Mouse (Mus musculus) midbrain, embryonic 14.5 days (tissue): Measurements from ENCODE around the gene Clk1. TPM values are rescaled to one million over a fixed set of nuclear protein-coding genes. Genes with fewer than 3 reads are reported as not detected.

Source experiments
- ATAC-seq: fragments of 200-750 bp; cut with Nextera tagmentation; 2 replicates; pipeline ENCODE4 v1.8.0; 2017; ENCODE audit warnings: moderate number of reproducible peaks, moderate library complexity; ENCODE audit not compliant: low FRiP score, low TSS enrichment
- DNase-seq: peaks from one replicate; pipeline ENCODE4 v3.0.0-alpha.2; 2015
- H3K27ac ChIP-seq: fragments of 300-500 bp; sonication (generic); replicated peaks from 2 replicates; pipeline ENCODE4 v1.5.1; 2014; ENCODE audit warnings: mild to moderate bottlenecking, low read depth, low read length, moderate library complexity
- H3K27me3 ChIP-seq: fragments of 300-500 bp; sonication (generic); 2 replicates; pipeline ENCODE4 v1.6.1; 2014; ENCODE audit warnings: low read length, control low read depth, mixed read lengths; ENCODE audit not compliant: control insufficient read depth, insufficient read depth
- H3K36me3 ChIP-seq: fragments of 300-500 bp; sonication (generic); 2 replicates; pipeline ENCODE4 v1.6.1; 2014; ENCODE audit warnings: low read length, control low read depth; ENCODE audit not compliant: control insufficient read depth, insufficient read depth
- H3K4me1 ChIP-seq: fragments of 300-500 bp; sonication (generic); 2 replicates; pipeline ENCODE4 v1.6.1; 2014; ENCODE audit warnings: mild to moderate bottlenecking, antibody characterized with exemption, low read length, control low read depth; ENCODE audit not compliant: control insufficient read depth, insufficient read depth
- H3K4me2 ChIP-seq: fragments of 300-500 bp; sonication (generic); 2 replicates; pipeline ENCODE4 v1.6.1; 2014; ENCODE audit warnings: mild to moderate bottlenecking, low read length, moderate library complexity
- H3K4me3 ChIP-seq: fragments of 300-500 bp; sonication (generic); replicated peaks from 2 replicates; pipeline ENCODE4 v1.5.1; 2014; ENCODE audit warnings: low read depth, low read length
- H3K9ac ChIP-seq: fragments of 300-500 bp; sonication (generic); replicated peaks from 2 replicates; pipeline ENCODE4 v1.6.1; 2014; ENCODE audit warnings: mild to moderate bottlenecking, low read length, moderate library complexity
- H3K9me3 ChIP-seq: fragments of 300-500 bp; sonication (generic); 2 replicates; pipeline ENCODE4 v1.6.1; 2016; ENCODE audit warnings: low read length, control low read depth, mixed read lengths; ENCODE audit not compliant: control insufficient read depth
- WGBS: fragments of 180-500 bp; shearing (Covaris S2); extraction: QIAGEN DNeasy Blood & Tissue Kit; methylation state at CpG from one replicate; pipeline ENCODE4 v1.1.7; 2014; 5-methylcytosine and 5-hydroxymethylcytosine counted together
- polyA plus RNA-seq: library from polyadenylated mRNA; unstranded; fragments of >200 nt; fragmentation: Nextera tagmentation; extraction: Ambion mirVana; gene quantifications from 2 replicates; pipeline ENCODE4 v1.2.1, GENCODE M21; 2014

Clk1 gene
- polyA plus RNA-seq, 1 experiment from 2014 or later: 160 TPM

GRCm38 (mm10) chr1:58415442-58415841, 8.4 kb downstream of the Clk1 start:
- H3K4me2 ChIP-seq: no peak overlapping the region
- no peaks in the 10 kb centered on the region for H3K9me3 ChIP-seq
- H3K4me3 ChIP-seq: no peak overlapping the region
- ATAC-seq: no peak
- no peaks in the 10 kb centered on the region for H3K4me1 ChIP-seq
- no peak overlapping the region for H3K9ac ChIP-seq
- no peaks in the 10 kb centered on the region for H3K27me3 ChIP-seq
- peak; percentile 21 for DNase-seq
- 28% methylated on average over 1 of the region's 1 CpGs for WGBS
- no peak overlapping the region for H3K27ac ChIP-seq
- H3K36me3 ChIP-seq: peaks cover 93% of the 10 kb centered on the region

- DNase-seq (no peak), ATAC-seq (no peak)
- Histone ChIP-seq H3K9me3 (no peaks in the 10 kb centered on the region), H3K9ac (no peak overlapping the region), H3K4me2 (no peak overlapping the region), H3K27me3 (no peaks in the 10 kb centered on the region), H3K36me3 (peaks cover 76% of the 10 kb centered on the region), H3K4me1 (no peaks in the 10 kb centered on the region), H3K4me3 (no peak overlapping the region), H3K27ac (no peak overlapping the region)
- WGBS: 94% methylated on average over 7 of the region's 7 CpGs
These were observed 13.1 kb downstream of the Clk1 start for GRCm38 (mm10) chr1:58410776-58411175.

- Histone ChIP-seq H3K9me3 (no peaks in the 10 kb centered on the region), H3K4me3 (no peak overlapping the region), H3K4me2 (no peak overlapping the region), H3K4me1 (no peaks in the 10 kb centered on the region), H3K27me3 (no peaks in the 10 kb centered on the region), H3K27ac (no peak overlapping the region), H3K9ac (no peak overlapping the region), H3K36me3 (peaks cover 75% of the 10 kb centered on the region)
- no peak for ATAC-seq
- WGBS: 92% methylated on average over 3 of the region's 3 CpGs
- no peak for DNase-seq
These were observed 13.7 kb downstream of the Clk1 start for GRCm38 (mm10) chr1:58410198-58410588.

GRCm38 (mm10) chr1:58409553-58410197, 14.2 kb downstream of the Clk1 start:
- ATAC-seq (no peak), DNase-seq (no peak)
- Histone ChIP-seq H3K4me1 (no peaks in the 10 kb centered on the region), H3K27ac (no peak overlapping the region), H3K27me3 (no peaks in the 10 kb centered on the region), H3K9ac (no peak overlapping the region), H3K4me2 (no peak overlapping the region), H3K36me3 (peaks cover 72% of the 10 kb centered on the region), H3K9me3 (no peaks in the 10 kb centered on the region), H3K4me3 (no peak overlapping the region)
- WGBS: 85% methylated on average over 5 of the region's 5 CpGs

- no peaks in the 10 kb centered on the region for H3K4me1 ChIP-seq
- H3K9ac ChIP-seq: no peak overlapping the region
- 88% methylated on average over 6 of the region's 6 CpGs for WGBS
- H3K36me3 ChIP-seq: peaks cover 72% of the 10 kb centered on the region
- H3K4me2 ChIP-seq: no peak overlapping the region
- no peak for DNase-seq
- H3K27me3 ChIP-seq: no peaks in the 10 kb centered on the region
- no peaks in the 10 kb centered on the region for H3K9me3 ChIP-seq
- no peak overlapping the region for H3K4me3 ChIP-seq
- no peak overlapping the region for H3K27ac ChIP-seq
- ATAC-seq: no peak
These were observed 15.7 kb downstream of the Clk1 start for GRCm38 (mm10) chr1:58408141-58408540.

- no peak overlapping the region for H3K9ac ChIP-seq
- no peaks in the 10 kb centered on the region for H3K27me3 ChIP-seq
- DNase-seq: no peak
- ATAC-seq: no peak
- WGBS: 97% methylated on average over 7 of the region's 7 CpGs
- peaks cover 72% of the 10 kb centered on the region for H3K36me3 ChIP-seq
- no peak overlapping the region for H3K27ac ChIP-seq
- no peak overlapping the region for H3K4me3 ChIP-seq
- H3K9me3 ChIP-seq: no peaks in the 10 kb centered on the region
- H3K4me2 ChIP-seq: no peak overlapping the region
- no peaks in the 10 kb centered on the region for H3K4me1 ChIP-seq
These were observed 16.5 kb downstream of the Clk1 start for GRCm38 (mm10) chr1:58407321-58407720.

GRCm38 (mm10) chr1:58403745-58404144, 20.1 kb downstream of the Clk1 start:
- Histone ChIP-seq H3K9ac (no peak overlapping the region), H3K27ac (no peak overlapping the region), H3K4me2 (no peak overlapping the region), H3K36me3 (peaks cover 79% of the 10 kb centered on the region), H3K4me3 (no peak overlapping the region), H3K9me3 (no peaks in the 10 kb centered on the region), H3K27me3 (no peaks in the 10 kb centered on the region), H3K4me1 (no peaks in the 10 kb centered on the region)
- ATAC-seq (no peak), DNase-seq (no peak)
- 95% methylated on average over 5 of the region's 5 CpGs for WGBS

- no peak overlapping the region for H3K27ac ChIP-seq
- H3K36me3 ChIP-seq: peaks cover 88% of the 10 kb centered on the region
- no peaks in the 10 kb centered on the region for H3K27me3 ChIP-seq
- no peak overlapping the region for H3K9ac ChIP-seq
- H3K4me2 ChIP-seq: no peak overlapping the region
- H3K4me3 ChIP-seq: no peak overlapping the region
- DNase-seq (no peak), ATAC-seq (no peak)
- H3K9me3 ChIP-seq: no peaks in the 10 kb centered on the region
- WGBS: 93% methylated on average over 6 of the region's 6 CpGs
- no peaks in the 10 kb centered on the region for H3K4me1 ChIP-seq
These were observed 22.5 kb downstream of the Clk1 start for GRCm38 (mm10) chr1:58401396-58401795.

GRCm38 (mm10) chr1:58397731-58398130, 26.1 kb downstream of the Clk1 start:
- 96% methylated on average over 6 of the region's 6 CpGs for WGBS
- DNase-seq: no peak
- H3K4me2 ChIP-seq: no peak overlapping the region
- no peak overlapping the region for H3K27ac ChIP-seq
- peaks cover 79% of the 10 kb centered on the region for H3K36me3 ChIP-seq
- no peaks in the 10 kb centered on the region for H3K9me3 ChIP-seq
- no peak overlapping the region for H3K9ac ChIP-seq
- peaks cover 4% of the 10 kb centered on the region for H3K4me1 ChIP-seq
- no peak overlapping the region for H3K4me3 ChIP-seq
- no peaks in the 10 kb centered on the region for H3K27me3 ChIP-seq
- ATAC-seq: no peak
